Mouse (Mus musculus) liver (tissue): ENCODE data around the gene Aph1b.
A peak's percentile ranks its signal among the peaks of the same experiment; 100 is the strongest.

Source experiments
- DNase-seq: peaks from one replicate; pipeline ENCODE4 v3.0.0-alpha.2; 2020; ENCODE audit warnings: mixed read lengths

Gene Aph1b

GRCm38 (mm10) chr9:66739516-66739915, 55.8 kb downstream of the Aph1b start:
- no peak for DNase-seq

- DNase-seq, result no peak
Measured at GRCm38 (mm10) chr9:66736551-66736950, 58.7 kb downstream of the Aph1b start.

- DNase-seq, result no peak
Measured at GRCm38 (mm10) chr9:66736016-66736415, 59.3 kb downstream of the Aph1b start.

GRCm38 (mm10) chr9:66735122-66735521, 60.2 kb downstream of the Aph1b start:
- DNase-seq, result no peak

- peak; percentile 24 for DNase-seq
Measured at GRCm38 (mm10) chr9:66734568-66734967, 60.7 kb downstream of the Aph1b start.

GRCm38 (mm10) chr9:66732791-66733691, 62.2 kb downstream of the Aph1b start:
- DNase-seq, result no peak

- no peak for DNase-seq
Measured at GRCm38 (mm10) chr9:66731284-66731683, 64.0 kb downstream of the Aph1b start.

- no peak for DNase-seq
Measured at GRCm38 (mm10) chr9:66730556-66730955, 64.7 kb downstream of the Aph1b start.

- DNase-seq, result no peak
Measured at GRCm38 (mm10) chr9:66727333-66727732, 68.0 kb downstream of the Aph1b start.

GRCm38 (mm10) chr9:66725591-66725990, 69.7 kb downstream of the Aph1b start:
- DNase-seq, result no peak
